Mouse (Mus musculus) embryonic fibroblast, embryonic 13.5 days (primary cell): ENCODE data around the gene Mgl2.

Source experiments
- CTCF ChIP-seq: IDR thresholded peaks from 2 replicates; pipeline ENCODE4 v1.5.1; 2011; ENCODE audit warnings: mild to moderate bottlenecking, control low read depth, low read length, moderate library complexity, borderline replicate concordance; ENCODE audit not compliant: insufficient read depth
- POLR2A ChIP-seq: IDR thresholded peaks from 2 replicates; pipeline ENCODE4 v1.6.1; 2011; ENCODE audit warnings: low read depth, mild to moderate bottlenecking, control low read depth, low read length, moderate library complexity

DNA sequence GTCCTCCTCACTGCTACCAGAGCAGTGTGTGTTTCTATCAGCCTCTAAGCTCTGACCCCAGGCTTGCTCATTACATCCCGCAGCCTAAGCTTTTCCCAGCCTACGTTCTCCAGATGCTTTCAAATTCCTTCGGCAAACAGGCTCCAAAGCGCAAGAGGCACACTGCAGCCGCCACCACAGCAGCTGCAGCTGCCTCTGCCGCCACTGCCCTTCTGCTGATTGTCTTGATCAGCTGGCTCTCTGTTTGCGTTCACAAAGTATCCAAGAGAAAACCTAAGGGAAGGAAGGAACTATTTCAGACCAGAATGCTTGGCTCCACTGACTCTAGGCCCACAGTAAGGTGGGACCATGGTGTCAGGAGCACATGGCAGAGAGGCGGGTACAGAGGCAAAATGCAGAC lies 23.0 kb upstream of the Mgl2 start:
- TF ChIP-seq CTCF (no peak), POLR2A (no peak)
